Comparison of ENCODE assay signal across 19 mouse cellular contexts in genomic region chr6:145544838-145545237, GRCm38 (mm10).
DNase-seq lines count a peak whose midpoint lies in the region; ATAC-seq lines count a peak whose summit lies in the region.
"Had no signal": no experiment of that assay in that cellular context is flagged by ENCODE, and none has a peak within 500 bp of the region (broad histone marks: within the 10 kb centered on the region; RNA-seq: fewer than 3 reads in every experiment).

No protein-coding gene starts in this region.

- no peaks in the 10 kb centered on the region for H3K9me3 ChIP-seq in heart, embryonic 10.5 days
- peaks cover 4% of the 10 kb centered on the region; the same call in 1 of the 2 replicates for H3K9me3 ChIP-seq in midbrain, embryonic 11.5 days (ENCODE audit: control insufficient read depth, low read length)
- H3K9me3 ChIP-seq in midbrain, embryonic 13.5 days, result peaks cover 9% of the 10 kb centered on the region
- peaks cover 10% of the 10 kb centered on the region for H3K9me3 ChIP-seq in limb, embryonic 12.5 days
- no peaks in the 10 kb centered on the region for H3K9me3 ChIP-seq in stomach, embryonic 15.5 days

- H3K4me1 ChIP-seq in heart, embryonic 10.5 days, result peaks cover 26% of the 10 kb centered on the region
- H3K4me1 ChIP-seq in midbrain, embryonic 11.5 days (ENCODE audit: control insufficient read depth, insufficient read depth, low read length), result no peaks in the 10 kb centered on the region
- H3K4me1 ChIP-seq in midbrain, embryonic 13.5 days (replicated peaks), result peaks cover 6% of the 10 kb centered on the region; the same call in 1 of the 2 replicates
- peaks cover 19% of the 10 kb centered on the region for H3K4me1 ChIP-seq in limb, embryonic 12.5 days (replicated peaks)
- 0 out of 2 replicates have a peak, but pooled peaks cover 3% of the 10 kb centered on the region for H3K4me1 ChIP-seq in stomach, embryonic 15.5 days
- H3K4me1 ChIP-seq: hindbrain, embryonic 12.5 days had no signal

- H3K4me2 ChIP-seq in midbrain, embryonic 11.5 days, result no peak overlapping the region
- H3K4me2 ChIP-seq in midbrain, embryonic 13.5 days (replicated peaks), result no peak overlapping the region
- no peak overlapping the region for H3K4me2 ChIP-seq in limb, embryonic 12.5 days
- no peak overlapping the region for H3K4me2 ChIP-seq in stomach, embryonic 15.5 days
- H3K4me2 ChIP-seq: heart, embryonic 13.5 days; hindbrain, embryonic 12.5 days had no signal

- intact Hi-C loops in heart, postnatal 25 days (cut with DNase I), result no loop called here

- H3K9ac ChIP-seq in midbrain, embryonic 11.5 days (ENCODE audit: low read length), result no peak overlapping the region
- H3K9ac ChIP-seq in midbrain, embryonic 13.5 days (replicated peaks), result no peak overlapping the region
- no peak overlapping the region for H3K9ac ChIP-seq in limb, embryonic 12.5 days (replicated peaks)
- H3K9ac ChIP-seq in stomach, embryonic 15.5 days, result no peak overlapping the region
- H3K9ac ChIP-seq: heart, embryonic 13.5 days; hindbrain, embryonic 12.5 days had no signal

- H3K27ac ChIP-seq in heart, embryonic 10.5 days, result peak overlapping the region; percentile 59; the same call in 1 of the 2 replicates
- H3K27ac ChIP-seq in midbrain, embryonic 11.5 days (ENCODE audit: low read depth, low read length), result no peak overlapping the region
- H3K27ac ChIP-seq in midbrain, embryonic 13.5 days, result no peak overlapping the region
- peak overlapping the region; percentile 7; the same call in 1 of the 2 replicates for H3K27ac ChIP-seq in limb, embryonic 12.5 days
- no peak overlapping the region for H3K27ac ChIP-seq in stomach, embryonic 15.5 days
- H3K27ac ChIP-seq: heart, embryonic 13.5 days; hindbrain, embryonic 12.5 days; macrophage had no signal

- no peak for DNase-seq in heart, embryonic 10.5 days (ENCODE audit: low spot score)
- no peak for DNase-seq in heart, postnatal 25 days (ENCODE audit: low spot score)
- DNase-seq in midbrain, embryonic 11.5 days (ENCODE audit: low spot score, missing footprints), result peak; percentile 84
- no peak for DNase-seq in urinary bladder, postnatal 36 days (ENCODE audit: low spot score in 2 of 2)
- no peak for DNase-seq in kidney, postnatal 14 days
- DNase-seq: adrenal gland, adult 8-10 months; cerebellum, adult 2 months; gastrocnemius, postnatal 14 days; kidney, adult 2 months; lung, adult 18-20 months; thymus, adult 18-20 months had no signal

- no peak overlapping the region for H3K4me3 ChIP-seq in heart, embryonic 10.5 days
- no peak overlapping the region for H3K4me3 ChIP-seq in midbrain, embryonic 11.5 days (ENCODE audit: low read depth, low read length)
- H3K4me3 ChIP-seq in midbrain, embryonic 13.5 days (replicated peaks), result no peak overlapping the region
- no peak overlapping the region for H3K4me3 ChIP-seq in limb, embryonic 12.5 days (replicated peaks)
- no peak overlapping the region for H3K4me3 ChIP-seq in stomach, embryonic 15.5 days (replicated peaks)
- H3K4me3 ChIP-seq: heart, embryonic 13.5 days; hindbrain, embryonic 12.5 days had no signal

- no peak; the same call in 1 of the 2 replicates for ATAC-seq in midbrain, embryonic 11.5 days (ENCODE audit: low FRiP score)
- no peak; the same call in 1 of the 2 replicates for ATAC-seq in midbrain, embryonic 13.5 days
- ATAC-seq in limb, embryonic 12.5 days (ENCODE audit: insufficient number of reproducible peaks, insufficient read depth, low FRiP score, low TSS enrichment, low read depth), result no peak; the same call in 1 of the 2 replicates
- peak; percentile 36; the same call in 1 of the 2 replicates for ATAC-seq in stomach, embryonic 15.5 days (ENCODE audit: insufficient read depth, low FRiP score, low read depth)
- ATAC-seq: CD4-positive, CD25-positive, alpha-beta regulatory T cell, adult 4 months; forebrain, embryonic 16.5 days had no signal

- H3K36me3 ChIP-seq in heart, embryonic 10.5 days, result no peaks in the 10 kb centered on the region
- no peaks in the 10 kb centered on the region for H3K36me3 ChIP-seq in midbrain, embryonic 11.5 days (ENCODE audit: control insufficient read depth, insufficient read depth, low read length)
- H3K36me3 ChIP-seq in midbrain, embryonic 13.5 days, result 0 out of 2 replicates have a peak, but pooled peaks cover 4% of the 10 kb centered on the region
- H3K36me3 ChIP-seq in limb, embryonic 12.5 days, result no peaks in the 10 kb centered on the region
- H3K36me3 ChIP-seq in stomach, embryonic 15.5 days, result no peaks in the 10 kb centered on the region
- H3K36me3 ChIP-seq: heart, embryonic 13.5 days; hindbrain, embryonic 12.5 days had no signal

- no peaks in the 10 kb centered on the region for H3K27me3 ChIP-seq in heart, embryonic 10.5 days (ENCODE audit: insufficient read depth, poor library complexity, severe bottlenecking)
- no peaks in the 10 kb centered on the region for H3K27me3 ChIP-seq in midbrain, embryonic 11.5 days (ENCODE audit: control insufficient read depth, insufficient read depth, low read length)
- no peaks in the 10 kb centered on the region for H3K27me3 ChIP-seq in midbrain, embryonic 13.5 days
- H3K27me3 ChIP-seq in limb, embryonic 12.5 days, result no peaks in the 10 kb centered on the region
- no peaks in the 10 kb centered on the region for H3K27me3 ChIP-seq in stomach, embryonic 15.5 days (replicated peaks)
- H3K27me3 ChIP-seq: heart, embryonic 13.5 days; hindbrain, embryonic 12.5 days had no signal

- 89% methylated on average over 2 of the region's 2 CpGs for WGBS in heart, embryonic 10.5 days
- 92% methylated on average over 2 of the region's 2 CpGs for WGBS in midbrain, embryonic 11.5 days
- WGBS in midbrain, embryonic 13.5 days, result 97% methylated on average over 2 of the region's 2 CpGs
- 85% methylated on average over 2 of the region's 2 CpGs for WGBS in limb, embryonic 12.5 days
- 87% methylated on average over 2 of the region's 2 CpGs for WGBS in stomach, embryonic 15.5 days

Comparison
In these comparisons a context has a peak if more than half of its experiments do, and no peak if none do; other contexts are left out.
1. H3K27ac ChIP-seq: peak in heart, embryonic 10.5 days (single experiment) and limb, embryonic 12.5 days (single experiment); none in midbrain, embryonic 11.5 days (single experiment), midbrain, embryonic 13.5 days (single experiment) and stomach, embryonic 15.5 days (single experiment).